Mouse (Mus musculus) embryonic facial prominence, embryonic 14.5 days (tissue): ENCODE data around the gene Galnt9. TPM values are rescaled to one million over a fixed set of nuclear protein-coding genes. Genes with fewer than 3 reads are reported as not detected.

ENCODE experiments used
- ATAC-seq: fragments of 200-750 bp; cut with Nextera tagmentation; 2 replicates; pipeline ENCODE4 v1.8.0; 2017; ENCODE audit warnings: low read depth, moderate number of reproducible peaks, moderate TSS enrichment
- DNase-seq: peaks from one replicate; pipeline ENCODE4 v3.0.0-alpha.2; 2015; ENCODE audit warnings: low spot score
- H3K27ac ChIP-seq: fragments of 300-500 bp; sonication (generic); replicated peaks from 2 replicates; pipeline ENCODE4 v1.5.1; 2014; ENCODE audit warnings: low read depth, mild to moderate bottlenecking, low read length, moderate library complexity
- H3K27me3 ChIP-seq: fragments of 300-500 bp; sonication (generic); replicated peaks from 2 replicates; pipeline ENCODE4 v1.6.1; 2014; ENCODE audit warnings: low read length; ENCODE audit not compliant: control insufficient read depth, insufficient read depth
- H3K36me3 ChIP-seq: fragments of 300-500 bp; sonication (generic); 2 replicates; pipeline ENCODE4 v1.6.1; 2014; ENCODE audit warnings: low read length, mixed read lengths; ENCODE audit not compliant: control insufficient read depth, insufficient read depth
- H3K4me1 ChIP-seq: fragments of 300-500 bp; sonication (generic); 2 replicates; pipeline ENCODE4 v1.6.1; 2014; ENCODE audit warnings: antibody characterized with exemption, low read length; ENCODE audit not compliant: control insufficient read depth, insufficient read depth
- H3K4me2 ChIP-seq: fragments of 300-500 bp; sonication (generic); 2 replicates; pipeline ENCODE4 v1.6.1; 2014; ENCODE audit warnings: low read depth, mild to moderate bottlenecking, low read length, moderate library complexity, mixed read lengths
- H3K4me3 ChIP-seq: fragments of 300-500 bp; sonication (generic); 2 replicates; pipeline ENCODE4 v1.5.1; 2014; ENCODE audit warnings: low read depth, mild to moderate bottlenecking, low read length
- H3K9ac ChIP-seq: fragments of 300-500 bp; sonication (generic); 2 replicates; pipeline ENCODE4 v1.6.1; 2014; ENCODE audit warnings: low read depth, mild to moderate bottlenecking, low read length, moderate library complexity, mixed read lengths
- H3K9me3 ChIP-seq: fragments of 300-500 bp; sonication (generic); 2 replicates; pipeline ENCODE4 v1.6.1; 2016; ENCODE audit warnings: low read length; ENCODE audit not compliant: control insufficient read depth
- WGBS: fragments of 180-500 bp; shearing (Covaris S2); extraction: QIAGEN DNeasy Blood & Tissue Kit; methylation state at CpG from one replicate; pipeline ENCODE4 v1.1.7; 2014; 5-methylcytosine and 5-hydroxymethylcytosine counted together
- polyA plus RNA-seq: library from polyadenylated mRNA; unstranded; fragments of >200 nt; fragmentation: Nextera tagmentation; extraction: Ambion mirVana; gene quantifications from 2 replicates; pipeline ENCODE4 v1.2.1, GENCODE M21; 2014

Galnt9 gene
- polyA plus RNA-seq, 1 experiment from 2014 or later = 1.6 TPM

- no peaks in the 10 kb centered on the region for H3K4me1 ChIP-seq
- DNase-seq = no peak
- no peaks in the 10 kb centered on the region for H3K9me3 ChIP-seq
- ATAC-seq = no peak
- no peaks in the 10 kb centered on the region for H3K27me3 ChIP-seq
- H3K4me2 ChIP-seq = no peak overlapping the region
- H3K36me3 ChIP-seq = no peaks in the 10 kb centered on the region
- 81% methylated on average over 19 of the region's 19 CpGs for WGBS
- no peak overlapping the region for H3K27ac ChIP-seq
- no peak overlapping the region for H3K4me3 ChIP-seq
- no peak overlapping the region for H3K9ac ChIP-seq
Measured at GRCm38 (mm10) chr5:110580569-110581239, 36.5 kb downstream of the Galnt9 start.

- Histone ChIP-seq H3K4me2 (no peak overlapping the region), H3K4me1 (no peaks in the 10 kb centered on the region), H3K27ac (no peak overlapping the region), H3K36me3 (no peaks in the 10 kb centered on the region), H3K9ac (no peak overlapping the region), H3K4me3 (no peak overlapping the region), H3K27me3 (no peaks in the 10 kb centered on the region), H3K9me3 (no peaks in the 10 kb centered on the region)
- no peak for ATAC-seq
- 59% methylated on average over 10 of the region's 10 CpGs for WGBS
- no peak for DNase-seq
Measured at GRCm38 (mm10) chr5:110582647-110583538, 38.7 kb downstream of the Galnt9 start.

DNA sequence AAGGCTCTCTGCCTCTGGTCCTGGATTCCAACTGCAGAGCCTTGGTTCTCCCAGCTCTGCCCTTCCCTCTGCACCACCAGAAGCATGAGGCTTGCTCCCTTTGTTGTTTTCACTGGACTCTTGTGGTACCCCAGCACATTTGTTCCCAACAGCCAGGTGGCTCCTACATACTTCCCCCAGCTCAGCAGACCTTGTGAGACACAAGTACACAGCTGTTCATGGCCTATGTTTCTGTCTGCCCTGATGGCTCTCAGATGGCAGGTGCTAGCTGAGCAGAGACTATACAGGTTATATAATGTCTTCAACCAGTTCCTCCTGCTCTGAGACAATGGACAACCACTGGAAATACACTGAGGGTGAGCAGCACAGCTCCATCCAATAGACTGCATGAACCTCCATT, 43.3 kb downstream of the Galnt9 start:
- no peak overlapping the region for H3K27ac ChIP-seq
- no peaks in the 10 kb centered on the region for H3K27me3 ChIP-seq
- no peaks in the 10 kb centered on the region for H3K9me3 ChIP-seq
- no peak for DNase-seq
- no peak for ATAC-seq
- H3K4me3 ChIP-seq = no peak overlapping the region
- no peak overlapping the region for H3K9ac ChIP-seq
- H3K4me2 ChIP-seq = no peak overlapping the region
- no peaks in the 10 kb centered on the region for H3K36me3 ChIP-seq
- no peaks in the 10 kb centered on the region for H3K4me1 ChIP-seq

DNA sequence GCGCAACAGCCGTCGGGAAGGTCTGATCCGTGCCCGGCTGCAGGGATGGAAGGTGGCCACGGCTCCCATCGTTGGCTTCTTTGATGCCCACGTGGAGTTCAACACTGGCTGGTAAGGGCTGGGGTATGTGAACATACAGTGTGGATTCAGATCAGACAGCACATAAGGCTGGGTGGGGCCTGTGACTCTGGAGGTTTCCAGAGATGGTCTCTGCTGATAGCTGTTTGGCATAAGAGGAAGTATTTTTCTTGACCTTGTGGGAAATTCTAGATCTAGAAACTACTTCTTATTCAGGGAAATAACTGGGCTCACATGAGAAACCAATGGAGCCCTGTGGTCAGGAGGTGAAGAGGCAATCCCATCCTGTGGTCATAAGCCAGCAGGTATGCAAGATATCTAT, 45.7 kb downstream of the Galnt9 start:
- H3K27me3 ChIP-seq = no peaks in the 10 kb centered on the region
- H3K9me3 ChIP-seq = no peaks in the 10 kb centered on the region
- H3K4me1 ChIP-seq = no peaks in the 10 kb centered on the region
- no peak overlapping the region for H3K4me3 ChIP-seq
- WGBS = 93% methylated on average over 8 of the region's 8 CpGs
- no peak overlapping the region for H3K4me2 ChIP-seq
- ATAC-seq = no peak
- no peaks in the 10 kb centered on the region for H3K36me3 ChIP-seq
- H3K27ac ChIP-seq = no peak overlapping the region
- H3K9ac ChIP-seq = no peak overlapping the region
- DNase-seq = no peak

GRCm38 (mm10) chr5:110594465-110594864, 50.3 kb downstream of the Galnt9 start:
- no peaks in the 10 kb centered on the region for H3K4me1 ChIP-seq
- no peak for ATAC-seq
- H3K9ac ChIP-seq = no peak overlapping the region
- 87% methylated on average over 8 of the region's 8 CpGs for WGBS
- H3K36me3 ChIP-seq = no peaks in the 10 kb centered on the region
- H3K4me2 ChIP-seq = no peak overlapping the region
- H3K4me3 ChIP-seq = no peak overlapping the region
- no peaks in the 10 kb centered on the region for H3K9me3 ChIP-seq
- H3K27ac ChIP-seq = no peak overlapping the region
- no peaks in the 10 kb centered on the region for H3K27me3 ChIP-seq
- no peak for DNase-seq

- WGBS = 94% methylated on average over 10 of the region's 10 CpGs
- H3K9me3 ChIP-seq = no peaks in the 10 kb centered on the region
Measured at GRCm38 (mm10) chr5:110595341-110595740, 51.2 kb downstream of the Galnt9 start.

GRCm38 (mm10) chr5:110596086-110596780, 52.1 kb downstream of the Galnt9 start:
- H3K36me3 ChIP-seq = no peaks in the 10 kb centered on the region
- no peaks in the 10 kb centered on the region for H3K4me1 ChIP-seq
- H3K9ac ChIP-seq = no peak overlapping the region
- no peak overlapping the region for H3K4me2 ChIP-seq
- no peak overlapping the region for H3K4me3 ChIP-seq
- DNase-seq (no peak), ATAC-seq (no peak)
- H3K27ac ChIP-seq = no peak overlapping the region
- 82% methylated on average over 15 of the region's 15 CpGs for WGBS
- no peaks in the 10 kb centered on the region for H3K27me3 ChIP-seq
- no peaks in the 10 kb centered on the region for H3K9me3 ChIP-seq

More at GRCm38 (mm10) chr5:110595341-110595740, 51.2 kb downstream of the Galnt9 start:
- H3K4me3 ChIP-seq = no peak overlapping the region
- H3K9ac ChIP-seq = no peak overlapping the region
- H3K27ac ChIP-seq = no peak overlapping the region
- DNase-seq (no peak), ATAC-seq (no peak)
- H3K36me3 ChIP-seq = no peaks in the 10 kb centered on the region
- H3K27me3 ChIP-seq = no peaks in the 10 kb centered on the region
- no peak overlapping the region for H3K4me2 ChIP-seq
- H3K4me1 ChIP-seq = no peaks in the 10 kb centered on the region

DNA sequence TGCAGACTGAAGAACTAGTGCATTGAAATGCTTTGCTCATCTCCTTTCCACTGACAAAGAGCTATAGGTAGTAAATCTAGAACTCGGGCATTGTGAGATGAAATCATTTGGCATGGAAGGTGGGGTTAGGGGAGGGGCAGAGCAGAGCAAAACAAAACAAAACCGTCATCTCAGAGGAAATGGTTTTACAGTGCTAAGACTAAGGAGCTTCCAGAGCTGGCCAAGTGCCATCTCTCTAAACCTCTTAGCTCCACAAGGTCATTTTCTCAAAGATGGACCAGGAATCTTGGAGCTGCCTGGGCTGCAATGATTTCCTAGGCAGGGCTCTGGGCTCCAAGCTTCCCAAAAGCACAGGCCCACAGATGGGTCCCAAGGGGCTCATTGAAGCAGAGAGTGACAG, 53.3 kb downstream of the Galnt9 start:
- DNase-seq (peak; percentile 21), ATAC-seq (no peak)
- H3K36me3 ChIP-seq = no peaks in the 10 kb centered on the region
- 44% methylated on average over 2 of the region's 2 CpGs for WGBS
- H3K4me3 ChIP-seq = no peak overlapping the region
- no peaks in the 10 kb centered on the region for H3K9me3 ChIP-seq
- H3K27me3 ChIP-seq = no peaks in the 10 kb centered on the region
- no peak overlapping the region; the same call in 1 of the 2 replicates for H3K9ac ChIP-seq
- H3K4me1 ChIP-seq = no peaks in the 10 kb centered on the region
- no peak overlapping the region for H3K27ac ChIP-seq
- no peak overlapping the region for H3K4me2 ChIP-seq
